Mouse (Mus musculus) embryonic facial prominence, embryonic 10.5 days (tissue): ENCODE measurements around the gene Rgs8. TPM values are rescaled to one million over a fixed set of nuclear protein-coding genes. Genes with fewer than 3 reads are reported as not detected.
A peak's percentile ranks its signal among the peaks of the same experiment; 100 is the strongest.

ENCODE experiments used
- DNase-seq: peaks from one replicate; pipeline ENCODE4 v3.0.0-alpha.2; 2017; ENCODE audit warnings: low spot score
- H3K27ac ChIP-seq: fragments of 300-500 bp; sonication (generic); replicated peaks from 2 replicates; pipeline ENCODE4 v1.5.1; 2016; ENCODE audit warnings: mild to moderate bottlenecking
- H3K27me3 ChIP-seq: fragments of 300-500 bp; sonication (generic); replicated peaks from 2 replicates; pipeline ENCODE4 v1.6.1; 2016; ENCODE audit warnings: low read depth, mild to moderate bottlenecking; ENCODE audit not compliant: poor library complexity, severe bottlenecking
- H3K36me3 ChIP-seq: fragments of 300-500 bp; sonication (generic); replicated peaks from 2 replicates; pipeline ENCODE4 v1.6.1; 2016; ENCODE audit warnings: mild to moderate bottlenecking, moderate library complexity
- H3K4me1 ChIP-seq: fragments of 300-500 bp; sonication (generic); 2 replicates; pipeline ENCODE4 v1.6.1; 2016
- H3K4me3 ChIP-seq: fragments of 300-500 bp; sonication (generic); 2 replicates; pipeline ENCODE4 v1.5.1; 2016; ENCODE audit warnings: mild to moderate bottlenecking, moderate library complexity
- H3K9me3 ChIP-seq: fragments of 300-500 bp; sonication (generic); 2 replicates; pipeline ENCODE4 v1.6.1; 2016; ENCODE audit warnings: mild to moderate bottlenecking
- WGBS: fragments of 180-500 bp; shearing (Covaris S2); methylation state at CpG from one replicate; pipeline ENCODE4 v1.1.7; 2016; 5-methylcytosine and 5-hydroxymethylcytosine counted together
- polyA plus RNA-seq: library from polyadenylated mRNA; unstranded; fragments of >200 nt; fragmentation: Nextera tagmentation; extraction: Ambion mirVana; gene quantifications from 2 replicates; pipeline ENCODE4 v1.2.1, GENCODE M21; 2016

Gene Rgs8
- polyA plus RNA-seq, 1 experiment from 2014 or later: 2.3 TPM

DNA sequence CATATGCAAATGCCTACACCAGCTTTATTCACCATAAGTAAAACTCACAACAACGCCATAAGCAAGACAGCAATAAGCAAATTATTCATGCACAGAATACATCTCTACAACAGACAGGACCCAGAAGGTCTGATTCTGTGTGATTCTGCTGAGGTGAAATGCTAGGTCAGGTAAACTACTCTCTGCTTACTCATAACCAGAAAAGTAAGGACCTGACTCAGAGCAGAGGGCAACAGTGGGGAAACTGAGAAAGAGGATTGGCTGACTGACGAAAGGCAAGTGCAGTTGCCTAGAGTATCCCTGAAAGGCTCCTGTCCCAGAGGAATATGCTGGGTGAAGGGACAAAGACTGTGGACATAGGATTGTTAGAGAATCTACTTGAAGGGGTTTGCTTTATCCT is 59.8 kb downstream of the Rgs8 start:
- no peak overlapping the region for H3K27ac ChIP-seq
- H3K9me3 ChIP-seq: no peaks in the 10 kb centered on the region
- no peaks in the 10 kb centered on the region for H3K36me3 ChIP-seq
- WGBS: 91% methylated on average over 2 of the region's 2 CpGs
- peaks cover 18% of the 10 kb centered on the region for H3K4me1 ChIP-seq
- H3K4me3 ChIP-seq: no peak overlapping the region
- DNase-seq: no peak
- no peaks in the 10 kb centered on the region for H3K27me3 ChIP-seq

DNA sequence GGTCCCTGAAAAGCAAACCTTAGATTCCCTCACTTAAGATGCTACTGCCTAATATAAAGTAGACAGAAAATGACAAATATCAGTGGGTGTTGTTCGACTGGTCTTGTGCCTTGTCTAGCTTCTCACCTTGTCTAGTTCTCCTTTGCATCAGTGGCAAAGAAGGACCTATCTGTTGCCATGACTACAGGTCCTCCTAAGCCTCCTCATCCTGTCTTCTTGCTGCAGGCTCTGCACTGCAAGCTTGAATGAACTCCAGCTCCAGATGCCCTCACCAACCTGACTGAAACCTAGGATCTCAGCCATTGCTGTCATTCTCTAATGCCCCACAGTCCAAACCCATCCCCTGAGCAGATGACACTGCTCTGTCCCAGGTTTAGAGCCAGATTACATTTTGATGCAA is 65.2 kb downstream of the Rgs8 start:
- H3K4me1 ChIP-seq: no peaks in the 10 kb centered on the region
- no peak overlapping the region for H3K4me3 ChIP-seq
- no peaks in the 10 kb centered on the region for H3K9me3 ChIP-seq
- H3K36me3 ChIP-seq: no peaks in the 10 kb centered on the region
- 89% methylated on average over 1 of the region's 1 CpGs for WGBS
- no peak for DNase-seq
- no peak overlapping the region for H3K27ac ChIP-seq
- no peaks in the 10 kb centered on the region for H3K27me3 ChIP-seq

DNA sequence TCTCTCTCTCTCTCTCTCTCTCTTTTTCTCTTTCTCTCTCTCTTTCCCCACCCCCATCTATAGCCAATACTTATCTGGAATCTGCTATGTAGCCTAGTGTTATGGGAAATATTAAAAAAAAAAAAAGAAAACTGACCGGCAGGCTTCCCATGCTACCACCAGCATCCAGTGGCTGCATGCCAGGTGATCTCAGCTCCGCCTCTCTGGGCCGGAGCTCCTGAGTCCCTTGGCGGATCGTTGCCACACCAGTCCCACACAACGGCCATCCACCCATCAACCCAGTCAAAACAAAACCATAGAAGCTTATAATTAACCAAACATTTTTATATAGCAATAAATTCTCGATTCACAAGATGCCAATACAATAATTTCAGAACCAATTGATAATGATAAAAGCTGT is 68.1 kb downstream of the Rgs8 start:
- DNase-seq: no peak
- Histone ChIP-seq H3K27me3 (no peaks in the 10 kb centered on the region), H3K9me3 (no peaks in the 10 kb centered on the region), H3K36me3 (no peaks in the 10 kb centered on the region), H3K4me1 (no peaks in the 10 kb centered on the region), H3K27ac (no peak overlapping the region), H3K4me3 (no peak overlapping the region)
- 85% methylated on average over 7 of the region's 7 CpGs for WGBS

DNA sequence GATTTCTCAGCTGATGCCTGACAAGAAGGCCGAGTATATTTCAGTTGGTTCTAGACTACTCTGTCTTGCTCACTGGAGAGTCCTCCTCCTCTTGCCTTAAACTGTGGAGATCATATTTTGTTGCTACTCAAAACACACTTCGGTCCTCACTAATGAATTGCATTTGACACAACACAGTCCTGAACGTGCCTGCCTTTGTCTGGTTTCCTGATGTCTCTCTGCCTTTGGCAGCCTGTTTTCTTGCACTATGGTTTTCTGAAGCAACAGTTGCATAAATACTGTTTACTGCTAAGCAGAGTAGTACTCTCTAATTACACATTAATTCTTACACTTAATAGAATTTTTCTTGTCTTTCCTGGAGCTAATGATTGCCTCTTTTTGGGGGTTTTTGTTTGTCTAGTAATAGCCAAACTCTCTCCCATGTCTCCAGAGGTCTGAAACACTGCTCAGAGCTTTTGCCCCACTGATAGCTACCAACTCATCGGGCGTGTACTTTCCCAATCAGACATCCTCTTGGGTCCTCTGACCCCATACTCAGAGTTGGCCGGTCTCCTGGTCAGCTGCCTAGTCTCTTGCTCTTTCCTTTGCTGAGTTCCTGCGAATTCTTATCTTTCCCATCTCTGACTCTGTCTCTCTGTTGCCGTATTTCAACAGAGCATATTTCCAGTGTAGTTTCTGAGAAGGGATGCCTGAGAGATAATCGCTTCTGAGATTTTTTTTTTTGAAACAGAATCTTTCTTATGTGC is 68.9 kb downstream of the Rgs8 start:
- H3K27ac ChIP-seq: no peak overlapping the region
- DNase-seq: no peak
- no peaks in the 10 kb centered on the region for H3K36me3 ChIP-seq
- no peak overlapping the region for H3K4me3 ChIP-seq
- WGBS: 83% methylated on average over 9 of the region's 9 CpGs
- H3K27me3 ChIP-seq: no peaks in the 10 kb centered on the region
- no peaks in the 10 kb centered on the region for H3K9me3 ChIP-seq
- no peaks in the 10 kb centered on the region for H3K4me1 ChIP-seq

DNA sequence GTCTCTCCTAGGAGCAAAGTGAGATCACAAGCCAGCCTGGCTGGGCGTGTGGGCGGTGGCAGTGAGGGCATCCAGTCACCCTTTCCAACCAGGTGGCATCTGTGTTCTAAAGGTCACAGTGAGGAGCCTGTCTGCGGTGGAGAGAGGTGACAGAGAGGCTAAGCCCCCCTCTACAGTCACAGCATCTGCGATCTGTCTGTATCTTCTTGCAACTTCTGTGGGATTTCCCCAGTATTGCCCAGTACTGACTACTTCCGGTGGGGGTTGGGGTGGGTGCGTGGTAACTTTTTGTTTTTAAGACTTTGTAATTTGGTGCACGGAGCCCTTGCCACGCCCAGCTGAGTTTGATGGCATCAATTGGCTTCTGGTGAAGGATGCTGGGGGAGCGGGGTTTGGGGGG is 70.6 kb downstream of the Rgs8 start:
- H3K27me3 ChIP-seq: no peaks in the 10 kb centered on the region
- no peak for DNase-seq
- 81% methylated on average over 9 of the region's 9 CpGs for WGBS
- no peak overlapping the region for H3K4me3 ChIP-seq
- no peak overlapping the region for H3K27ac ChIP-seq
- H3K9me3 ChIP-seq: no peaks in the 10 kb centered on the region
- no peaks in the 10 kb centered on the region for H3K36me3 ChIP-seq
- no peaks in the 10 kb centered on the region for H3K4me1 ChIP-seq

DNA sequence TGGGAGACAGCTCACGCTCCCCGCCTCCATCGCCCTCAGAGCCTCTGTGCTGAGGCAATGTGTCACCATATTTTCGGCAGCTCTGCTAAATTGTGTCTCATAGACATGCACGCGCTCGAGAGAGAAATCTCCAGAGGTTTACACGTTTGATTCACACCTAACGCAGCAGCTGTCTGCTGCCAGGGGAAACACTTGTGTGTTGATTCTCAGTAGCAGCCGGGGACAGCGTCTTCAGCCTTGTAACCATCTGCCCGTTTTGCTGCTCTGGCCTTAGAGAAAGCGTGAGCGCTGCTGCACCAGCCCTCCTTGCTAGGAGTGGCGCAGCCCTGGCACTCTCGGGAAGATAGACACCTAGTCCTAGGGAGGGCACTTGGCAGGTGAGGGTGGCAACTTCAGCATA is 73.8 kb downstream of the Rgs8 start:
- WGBS: 88% methylated on average over 16 of the region's 16 CpGs
- no peak overlapping the region for H3K4me3 ChIP-seq
- no peak for DNase-seq
- H3K27ac ChIP-seq: no peak overlapping the region
- H3K9me3 ChIP-seq: no peaks in the 10 kb centered on the region
- no peaks in the 10 kb centered on the region for H3K27me3 ChIP-seq
- H3K4me1 ChIP-seq: peaks cover 11% of the 10 kb centered on the region; the same call in 1 of the 2 replicates
- H3K36me3 ChIP-seq: no peaks in the 10 kb centered on the region

DNA sequence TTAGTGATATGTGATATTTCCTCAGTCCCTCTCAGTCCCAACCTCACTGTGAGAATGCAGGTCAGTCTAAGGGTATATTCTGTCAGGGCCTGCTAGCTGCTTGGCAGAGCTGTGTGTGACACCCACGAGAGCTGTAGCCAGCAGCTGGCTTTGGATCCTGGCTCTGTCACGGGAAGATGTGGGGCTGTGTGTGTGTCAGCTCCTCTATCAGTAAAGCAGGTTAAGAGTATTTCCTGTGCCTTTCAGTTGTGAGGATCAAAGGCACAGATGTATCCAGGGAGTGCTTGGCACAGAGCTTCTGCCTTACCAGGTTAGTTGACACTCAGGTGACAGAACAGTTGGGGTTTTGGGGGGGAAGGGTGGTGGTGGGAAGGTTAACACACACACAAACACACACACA is 77.0 kb downstream of the Rgs8 start:
- no peak for DNase-seq
- Histone ChIP-seq H3K9me3 (no peaks in the 10 kb centered on the region), H3K27ac (no peak overlapping the region), H3K4me1 (peaks cover 33% of the 10 kb centered on the region), H3K4me3 (no peak overlapping the region), H3K36me3 (no peaks in the 10 kb centered on the region), H3K27me3 (peaks cover 18% of the 10 kb centered on the region)
- 59% methylated on average over 2 of the region's 2 CpGs for WGBS

DNA sequence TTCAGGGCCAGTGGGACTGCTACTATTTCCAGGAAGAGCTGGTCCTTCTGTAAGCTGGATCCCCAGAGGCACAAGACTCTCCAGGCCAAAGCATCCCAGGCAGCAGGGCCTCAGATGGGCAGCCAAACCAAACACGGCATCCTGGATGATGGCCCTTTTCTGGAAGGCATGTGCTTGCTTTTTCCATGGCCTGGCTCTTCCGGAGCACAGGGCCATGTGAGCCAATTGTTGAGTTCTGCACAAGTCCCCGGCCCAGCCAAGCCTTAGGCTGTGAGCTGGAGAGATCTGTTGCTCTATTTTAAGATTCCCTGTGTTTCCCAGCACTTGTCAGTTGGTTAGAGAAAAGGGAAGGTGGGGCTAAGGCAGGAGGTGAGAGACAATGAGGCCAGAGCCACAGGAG is 77.8 kb downstream of the Rgs8 start:
- no peak for DNase-seq

DNA sequence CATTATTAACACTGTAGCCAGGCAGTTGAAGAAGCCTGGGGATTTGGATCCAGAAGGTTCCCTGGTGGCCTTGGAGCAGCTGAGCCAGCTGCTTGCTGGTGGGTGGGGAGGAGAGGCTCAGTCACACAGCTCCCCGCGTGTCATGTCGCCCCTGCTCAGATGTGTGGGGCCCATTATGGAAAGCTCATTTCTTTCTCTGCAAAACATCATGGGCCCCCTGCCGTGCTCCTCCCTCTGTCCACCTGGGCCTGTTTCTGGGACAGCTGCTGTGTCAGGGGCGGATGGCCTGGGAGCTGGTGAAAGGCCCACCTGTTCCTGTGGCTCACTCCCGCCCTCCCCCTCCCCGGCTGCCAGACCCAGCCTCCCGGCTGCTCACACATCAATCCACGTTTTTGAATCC is 80.4 kb downstream of the Rgs8 start:
- DNase-seq: no peak

More for the DNA sequence above, 77.8 kb downstream of the Rgs8 start:
- Histone ChIP-seq H3K27ac (no peak overlapping the region), H3K4me3 (no peak overlapping the region), H3K4me1 (peaks cover 33% of the 10 kb centered on the region), H3K27me3 (peaks cover 26% of the 10 kb centered on the region), H3K36me3 (no peaks in the 10 kb centered on the region), H3K9me3 (no peaks in the 10 kb centered on the region)
- 64% methylated on average over 3 of the region's 3 CpGs for WGBS

DNA sequence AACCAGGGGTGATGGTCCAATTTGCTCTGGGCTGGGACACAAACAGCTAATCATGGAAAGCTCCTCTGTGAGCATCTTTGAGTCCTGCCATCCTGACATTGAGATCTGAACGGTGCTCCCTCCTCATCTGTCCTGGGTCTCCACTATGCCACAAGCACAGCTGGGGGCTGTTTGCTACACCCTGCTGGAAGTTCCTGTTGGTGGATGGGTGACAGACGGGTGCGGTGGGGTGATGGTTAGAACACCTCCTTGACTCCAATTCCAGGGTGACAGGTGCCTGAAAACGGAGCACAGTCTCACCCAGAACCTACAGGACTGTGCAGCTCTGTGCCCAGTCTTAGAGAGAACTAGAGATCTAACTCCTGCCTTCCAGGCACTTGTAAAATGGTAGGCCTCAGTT is 82.0 kb downstream of the Rgs8 start:
- peaks cover 57% of the 10 kb centered on the region for H3K27me3 ChIP-seq
- H3K9me3 ChIP-seq: no peaks in the 10 kb centered on the region
- WGBS: 80% methylated on average over 4 of the region's 4 CpGs
- DNase-seq: no peak
- peaks cover 48% of the 10 kb centered on the region for H3K4me1 ChIP-seq
- no peak overlapping the region for H3K27ac ChIP-seq
- H3K36me3 ChIP-seq: no peaks in the 10 kb centered on the region
- H3K4me3 ChIP-seq: no peak overlapping the region

More for the DNA sequence above, 80.4 kb downstream of the Rgs8 start:
- WGBS: 32% methylated on average over 9 of the region's 9 CpGs
- H3K9me3 ChIP-seq: no peaks in the 10 kb centered on the region
- H3K27me3 ChIP-seq: peaks cover 41% of the 10 kb centered on the region
- no peaks in the 10 kb centered on the region for H3K36me3 ChIP-seq
- no peak overlapping the region; the same call in 1 of the 2 replicates for H3K27ac ChIP-seq
- H3K4me1 ChIP-seq: peaks cover 49% of the 10 kb centered on the region
- H3K4me3 ChIP-seq: no peak overlapping the region

DNA sequence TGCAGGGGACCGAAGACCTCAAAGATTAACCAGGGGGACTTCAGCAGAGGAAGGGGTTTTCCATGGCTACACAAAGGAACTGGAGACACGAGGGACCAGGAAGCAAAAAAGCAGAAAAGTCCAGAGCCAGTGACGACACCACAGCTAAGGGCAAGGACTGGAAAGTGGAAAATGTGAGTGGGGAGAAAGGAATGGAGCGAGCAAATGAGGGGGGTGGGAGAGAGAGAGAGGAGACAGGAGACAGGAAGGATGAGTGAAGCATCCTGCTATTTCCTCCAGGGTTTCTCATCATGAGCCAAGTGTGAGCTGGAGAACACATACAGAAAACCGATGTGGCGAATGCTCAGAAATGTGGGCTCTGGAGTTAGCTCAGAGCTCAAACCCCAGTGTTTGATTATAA is 83.3 kb downstream of the Rgs8 start:
- no peaks in the 10 kb centered on the region for H3K9me3 ChIP-seq
- 79% methylated on average over 6 of the region's 6 CpGs for WGBS
- 0 out of 2 replicates have a peak overlapping the region, but pooled peaks have one; percentile 19 for H3K27ac ChIP-seq
- peaks cover 55% of the 10 kb centered on the region for H3K4me1 ChIP-seq
- no peak for DNase-seq
- no peaks in the 10 kb centered on the region for H3K36me3 ChIP-seq
- H3K27me3 ChIP-seq: peaks cover 70% of the 10 kb centered on the region
- H3K4me3 ChIP-seq: no peak overlapping the region

DNA sequence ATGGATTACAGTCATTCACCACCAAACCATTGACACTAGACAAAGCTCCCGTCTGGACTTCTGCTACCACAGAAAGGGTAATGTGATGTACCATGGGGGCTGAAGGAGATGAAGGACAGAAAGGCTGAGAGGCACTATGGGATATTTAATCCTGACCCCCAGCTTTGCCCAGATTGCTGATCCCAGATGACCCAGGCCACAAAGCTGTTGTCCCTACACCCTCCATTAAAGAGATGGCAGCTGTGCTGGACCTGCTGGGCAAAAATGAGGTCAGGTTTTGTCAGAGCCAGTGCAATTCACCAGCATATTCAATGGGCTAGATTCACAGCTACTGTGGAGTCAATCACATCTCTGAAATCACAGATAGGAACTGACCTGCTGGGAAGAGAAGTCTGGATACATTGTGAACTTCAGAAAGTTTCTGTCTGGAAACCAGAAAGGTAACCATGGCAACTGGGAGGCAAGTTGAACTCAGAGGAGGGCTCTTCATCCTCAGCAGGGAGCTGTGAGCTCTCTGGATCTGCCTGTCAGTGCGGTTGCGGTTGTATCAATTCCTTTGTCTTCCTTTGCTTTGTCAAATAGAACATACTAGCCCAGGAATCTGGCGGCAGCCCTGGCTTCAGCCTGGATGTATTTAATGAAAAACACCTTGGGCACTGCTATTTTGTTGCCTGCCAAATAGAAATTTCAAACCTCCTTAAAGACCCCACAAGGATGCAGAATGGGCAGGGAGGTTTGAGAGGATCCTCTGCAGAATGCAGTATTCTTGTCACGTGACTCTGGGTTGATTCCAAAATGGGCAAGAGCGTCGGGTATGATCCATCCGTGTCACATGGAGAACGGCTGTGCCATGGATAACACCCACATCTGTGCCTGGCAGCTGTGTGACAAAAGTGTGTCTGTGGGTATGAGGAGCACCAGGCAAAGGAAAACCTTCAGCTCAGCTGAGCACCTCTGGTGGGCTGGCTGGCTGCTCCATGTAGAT is 84.6 kb downstream of the Rgs8 start:
- H3K27me3 ChIP-seq: peaks cover 80% of the 10 kb centered on the region
- peaks cover 56% of the 10 kb centered on the region for H3K4me1 ChIP-seq
- no peak for DNase-seq
- H3K9me3 ChIP-seq: no peaks in the 10 kb centered on the region
- H3K4me3 ChIP-seq: no peak overlapping the region
- no peaks in the 10 kb centered on the region for H3K36me3 ChIP-seq
- 48% methylated on average over 9 of the region's 9 CpGs for WGBS
- H3K27ac ChIP-seq: 0 out of 2 replicates have a peak overlapping the region, but pooled peaks have one; percentile 19
